Mouse (Mus musculus) forebrain, postnatal 0 days (tissue): ENCODE measurements around the gene Ttc39a. TPM values are rescaled to one million over a fixed set of nuclear protein-coding genes. Genes with fewer than 3 reads are reported as not detected.

Source experiments
- ATAC-seq: fragments of 200-750 bp; cut with Nextera tagmentation; 2 replicates; pipeline ENCODE4 v1.8.0; 2017; ENCODE audit warnings: mild to moderate bottlenecking, moderate library complexity
- DNase-seq: peaks from one replicate; pipeline ENCODE4 v3.0.0-alpha.2; 2015
- H3K27ac ChIP-seq: fragments of 300-500 bp; sonication (generic); 2 replicates; pipeline ENCODE4 v1.5.1; 2014; ENCODE audit warnings: low read depth, mild to moderate bottlenecking, antibody characterized with exemption, low read length, moderate library complexity, mixed read lengths
- H3K27me3 ChIP-seq: fragments of 300-500 bp; sonication (generic); 2 replicates; pipeline ENCODE4 v1.6.1; 2014; ENCODE audit warnings: mild to moderate bottlenecking, low read length, mixed read lengths; ENCODE audit not compliant: insufficient read depth
- H3K36me3 ChIP-seq: fragments of 300-500 bp; sonication (generic); 2 replicates; pipeline ENCODE4 v1.6.1; 2014; ENCODE audit warnings: mild to moderate bottlenecking, moderate library complexity; ENCODE audit not compliant: insufficient read depth
- H3K4me1 ChIP-seq: fragments of 300-500 bp; sonication (generic); 2 replicates; pipeline ENCODE4 v1.6.1; 2014; ENCODE audit warnings: antibody characterized with exemption; ENCODE audit not compliant: insufficient read depth
- H3K4me2 ChIP-seq: fragments of 300-500 bp; sonication (generic); 2 replicates; pipeline ENCODE4 v1.6.1; 2014; ENCODE audit warnings: low read depth, mild to moderate bottlenecking, moderate library complexity
- H3K4me3 ChIP-seq: fragments of 300-500 bp; sonication (generic); 2 replicates; pipeline ENCODE4 v1.5.1; 2014; ENCODE audit warnings: low read depth, low read length, mixed read lengths
- H3K9ac ChIP-seq: fragments of 300-500 bp; sonication (generic); 2 replicates; pipeline ENCODE4 v1.6.1; 2014; ENCODE audit warnings: mild to moderate bottlenecking
- H3K9me3 ChIP-seq: fragments of 300-500 bp; sonication (generic); 2 replicates; pipeline ENCODE4 v1.6.1; 2016; ENCODE audit warnings: low read length
- CTCF ChIP-seq: sonication (generic); IDR thresholded peaks from 2 replicates; pipeline ENCODE4 v1.5.1; 2016; ENCODE audit warnings: antibody characterized with exemption, control low read depth, low read depth
- WGBS: fragments of 180-500 bp; shearing (Covaris S2); extraction: QIAGEN DNeasy Blood & Tissue Kit; methylation state at CpG from one replicate; pipeline ENCODE4 v1.1.7; 2014; 5-methylcytosine and 5-hydroxymethylcytosine counted together
- polyA plus RNA-seq: library from polyadenylated mRNA; unstranded; fragments of >200 nt; fragmentation: Nextera tagmentation; extraction: Ambion mirVana; gene quantifications from 2 replicates; pipeline ENCODE4 v1.2.1, GENCODE M21; 2015
- total RNA-seq: library from RNA; depleted of rRNA; stranded (reverse); fragments of >200 nt; gene quantifications from 2 replicates; pipeline ENCODE4 v1.2.3, GENCODE M21; 2014

Ttc39a gene
- total and polyA plus RNA-seq, 2 experiments from 2014 or later: 1.9 to 4.5 TPM

GRCm38 (mm10) chr4:109432668-109433375 lies 26.4 kb downstream of the Ttc39a start:
- Histone ChIP-seq H3K27me3 (no peaks in the 10 kb centered on the region), H3K4me1 (no peaks in the 10 kb centered on the region), H3K27ac (no peak overlapping the region), H3K9ac (no peak overlapping the region), H3K4me3 (no peak overlapping the region), H3K4me2 (no peak overlapping the region), H3K9me3 (no peaks in the 10 kb centered on the region), H3K36me3 (no peaks in the 10 kb centered on the region)
- no peak for TF ChIP-seq CTCF
- DNase-seq: no peak
- 81% methylated on average over 16 of the region's 16 CpGs for WGBS
- ATAC-seq: no peak

DNA sequence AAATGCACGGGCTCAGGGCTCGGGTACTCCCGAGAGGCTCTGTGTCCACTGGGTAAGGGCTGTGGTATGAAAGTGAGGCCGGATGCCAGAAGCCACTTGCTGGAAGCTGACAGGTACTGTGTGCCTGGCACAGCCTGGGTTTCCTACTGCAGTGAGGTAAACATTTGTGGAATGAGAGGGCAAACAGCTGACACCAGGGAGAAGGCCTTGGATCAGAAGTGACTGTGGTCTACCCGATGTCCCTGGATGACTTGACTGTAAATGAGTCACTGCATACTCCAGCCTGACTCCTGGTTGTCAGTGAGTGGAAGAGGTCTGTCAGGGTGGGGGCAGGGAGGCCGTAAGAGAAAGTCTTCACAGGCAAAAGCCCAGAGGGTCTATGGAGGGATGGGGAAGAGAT lies 27.2 kb downstream of the Ttc39a start:
- Histone ChIP-seq H3K36me3 (no peaks in the 10 kb centered on the region), H3K27ac (no peak overlapping the region), H3K9me3 (no peaks in the 10 kb centered on the region), H3K4me2 (no peak overlapping the region), H3K27me3 (no peaks in the 10 kb centered on the region), H3K9ac (no peak overlapping the region), H3K4me1 (no peaks in the 10 kb centered on the region), H3K4me3 (no peak overlapping the region)
- no peak for ATAC-seq
- DNase-seq: no peak
- TF ChIP-seq CTCF: no peak
- WGBS: 77% methylated on average over 6 of the region's 6 CpGs

DNA sequence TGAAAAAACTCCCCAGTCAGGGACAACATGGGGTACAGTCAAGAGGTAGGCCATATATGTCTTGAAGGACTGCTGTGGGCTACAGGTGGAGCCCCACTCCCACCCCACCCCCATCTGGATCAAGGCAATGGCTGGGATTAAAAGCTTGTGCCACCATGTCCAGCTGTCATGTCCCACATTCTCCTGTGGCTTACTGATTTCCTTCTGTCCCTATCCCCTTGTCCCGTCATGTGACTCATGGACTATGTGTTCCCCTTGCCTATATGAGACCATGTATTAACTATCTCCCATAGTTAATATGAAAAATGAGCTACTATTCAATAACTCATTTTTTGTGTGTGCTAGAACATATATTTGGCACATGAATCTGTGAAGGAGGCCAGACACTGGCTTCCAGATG lies 27.8 kb downstream of the Ttc39a start:
- TF ChIP-seq CTCF: no peak
- WGBS: 97% methylated on average over 1 of the region's 1 CpGs

GRCm38 (mm10) chr4:109437913-109438878 lies 31.8 kb downstream of the Ttc39a start:
- DNase-seq (peak; percentile 74), ATAC-seq (peak; percentile 86)
- no peak overlapping the region for H3K4me3 ChIP-seq
- no peak overlapping the region for H3K4me2 ChIP-seq
- WGBS: 59% methylated on average over 9 of the region's 9 CpGs
- no peaks in the 10 kb centered on the region for H3K27me3 ChIP-seq
- no peak overlapping the region for H3K27ac ChIP-seq
- no peak overlapping the region for H3K9ac ChIP-seq
- TF ChIP-seq CTCF: peak; percentile 80
- 0 out of 2 replicates have a peak, but pooled peaks cover 2% of the 10 kb centered on the region for H3K36me3 ChIP-seq
- H3K9me3 ChIP-seq: no peaks in the 10 kb centered on the region
- no peaks in the 10 kb centered on the region for H3K4me1 ChIP-seq

More for the DNA sequence above, 27.8 kb downstream of the Ttc39a start:
- H3K36me3 ChIP-seq: no peaks in the 10 kb centered on the region
- ATAC-seq (no peak), DNase-seq (no peak)
- H3K4me2 ChIP-seq: no peak overlapping the region
- H3K9ac ChIP-seq: no peak overlapping the region
- no peak overlapping the region for H3K4me3 ChIP-seq
- H3K27me3 ChIP-seq: no peaks in the 10 kb centered on the region
- no peaks in the 10 kb centered on the region for H3K9me3 ChIP-seq
- H3K4me1 ChIP-seq: no peaks in the 10 kb centered on the region
- no peak overlapping the region for H3K27ac ChIP-seq

- no peak for ATAC-seq
- H3K9me3 ChIP-seq: no peaks in the 10 kb centered on the region
- WGBS: 78% methylated on average over 8 of the region's 8 CpGs
- no peak overlapping the region for H3K9ac ChIP-seq
- H3K4me1 ChIP-seq: no peaks in the 10 kb centered on the region
- H3K27ac ChIP-seq: no peak overlapping the region
- H3K27me3 ChIP-seq: no peaks in the 10 kb centered on the region
- no peak for DNase-seq
- TF ChIP-seq CTCF: 0 out of 2 replicates have a peak, but pooled peaks have one; percentile 3
- H3K36me3 ChIP-seq: 0 out of 2 replicates have a peak, but pooled peaks cover 2% of the 10 kb centered on the region
- H3K4me2 ChIP-seq: no peak overlapping the region
- no peak overlapping the region for H3K4me3 ChIP-seq
Observed at GRCm38 (mm10) chr4:109439101-109439500, 32.7 kb downstream of the Ttc39a start.

- no peak overlapping the region for H3K27ac ChIP-seq
- DNase-seq: no peak
- 0 out of 2 replicates have a peak, but pooled peaks cover 2% of the 10 kb centered on the region for H3K36me3 ChIP-seq
- no peaks in the 10 kb centered on the region for H3K9me3 ChIP-seq
- TF ChIP-seq CTCF: no peak
- ATAC-seq: no peak
- whole genome bisulfite sequencing: 79% methylated on average over 3 of the region's 3 CpGs
- H3K4me1 ChIP-seq: no peaks in the 10 kb centered on the region
- H3K27me3 ChIP-seq: no peaks in the 10 kb centered on the region
- no peak overlapping the region for H3K4me3 ChIP-seq
- H3K9ac ChIP-seq: no peak overlapping the region
- no peak overlapping the region for H3K4me2 ChIP-seq
Observed at GRCm38 (mm10) chr4:109439825-109440248, 33.4 kb downstream of the Ttc39a start.
